Mouse (Mus musculus): ENCODE data around the gene Vkorc1l1.

DNA sequence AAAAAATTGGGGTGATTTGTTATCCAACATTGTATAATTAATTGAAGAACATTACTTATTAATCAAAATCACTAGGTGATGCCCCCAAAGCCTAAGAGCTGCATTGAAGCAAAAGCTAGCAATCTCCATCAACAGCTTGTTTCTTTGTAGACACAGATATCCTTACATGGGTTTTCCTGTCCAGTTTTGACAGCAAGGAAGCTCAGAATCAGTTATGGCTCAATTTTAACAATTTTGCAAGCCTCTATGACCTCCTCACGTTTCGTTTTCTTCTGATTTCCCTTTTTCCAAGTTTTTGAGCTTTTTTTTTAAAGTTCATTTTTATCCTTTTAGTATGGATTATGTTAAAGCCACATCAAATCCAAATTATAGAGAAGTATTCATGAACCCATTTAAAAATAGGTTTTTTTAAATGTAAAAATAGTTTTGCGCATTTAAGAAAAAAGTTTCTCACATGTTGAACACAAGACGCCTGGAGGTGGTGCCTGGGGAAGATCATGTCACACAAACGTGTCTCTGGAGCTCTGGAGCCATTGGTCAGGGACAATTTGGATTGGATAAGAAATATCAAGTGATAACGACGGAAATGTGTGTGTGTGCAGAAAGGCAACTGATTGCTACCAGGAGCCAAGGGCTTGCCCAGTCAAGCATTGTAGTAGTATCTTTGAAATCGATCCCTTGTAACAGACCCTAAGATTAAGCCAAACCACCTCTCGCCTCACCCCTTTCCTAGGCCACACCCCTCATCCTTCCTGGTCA is 855 bp upstream of the Vkorc1l1 start:
- no peak for TF ChIP-seq POLR2A (IDR thresholded peaks at IDR 0.05; ENCODE audit: low read depth, low read length)
- no peak for TF ChIP-seq CTCF (IDR thresholded peaks at IDR 0.05; ENCODE audit: extremely low read depth, insufficient read depth, insufficient read length, insufficient replicate concordance)
